In the genomic region with DNA sequence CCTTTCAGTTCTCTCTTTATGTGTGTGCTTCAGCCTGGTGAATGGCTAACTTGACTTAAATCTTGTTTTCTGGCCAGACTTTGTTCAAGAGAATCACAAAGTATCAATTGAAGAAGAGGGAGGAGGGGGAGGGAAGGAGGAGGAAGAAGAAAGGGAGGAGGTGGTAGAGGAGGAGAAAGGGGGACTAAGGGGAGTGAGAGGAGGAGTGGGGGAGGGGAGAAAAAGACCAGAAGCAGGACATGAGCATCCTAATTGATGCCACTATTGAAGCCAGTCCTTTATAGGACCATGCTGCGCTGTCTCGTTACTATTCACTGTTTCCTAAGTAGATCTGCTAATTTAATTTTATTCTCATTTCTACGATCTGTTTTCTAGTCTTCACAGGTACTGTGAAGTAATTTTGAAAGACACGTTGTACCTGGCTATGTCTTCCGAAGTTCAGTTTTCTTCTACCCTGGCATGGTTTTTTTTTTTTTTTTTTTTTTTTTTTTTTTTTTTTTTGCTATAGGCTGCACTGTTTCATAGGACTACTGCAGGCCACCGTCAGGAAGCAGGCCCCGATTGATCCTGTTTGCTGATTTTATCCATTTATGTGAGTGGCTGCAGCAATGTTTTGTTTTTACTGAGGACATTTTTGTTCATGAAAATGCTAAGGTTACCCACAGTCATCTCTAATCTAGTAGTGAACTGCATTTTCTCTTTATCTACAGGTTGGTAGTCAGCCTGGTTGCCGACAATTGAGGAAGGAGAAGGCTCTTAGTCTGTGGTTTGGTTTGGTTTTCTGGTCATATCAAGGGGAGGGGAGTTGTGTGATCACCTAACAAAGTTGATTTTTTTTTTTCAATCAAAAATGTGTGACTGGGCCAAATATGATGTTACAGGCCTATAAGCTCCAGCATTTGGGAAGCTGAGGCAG, we compare ENCODE assay signal across 11 mouse cellular contexts.
DNase-seq lines count a peak whose midpoint lies in the region; ATAC-seq and TF ChIP-seq lines count a peak whose summit lies in the region.
"Had no signal": no experiment of that assay in that cellular context is flagged by ENCODE, and none has a peak within 500 bp of the region (broad histone marks: within the 10 kb centered on the region; RNA-seq: fewer than 3 reads in every experiment).

No protein-coding gene starts in this region.

- no peaks in the 10 kb centered on the region for H3K27me3 ChIP-seq in midbrain, embryonic 11.5 days (ENCODE audit: control insufficient read depth, insufficient read depth, low read length)
- no peaks in the 10 kb centered on the region for H3K27me3 ChIP-seq in midbrain, embryonic 15.5 days (replicated peaks)
- H3K27me3 ChIP-seq in embryonic facial prominence, embryonic 15.5 days: no peaks in the 10 kb centered on the region
- no peaks in the 10 kb centered on the region for H3K27me3 ChIP-seq in intestine, postnatal 0 days (replicated peaks; ENCODE audit: control insufficient read depth, insufficient read depth, low read length)
- no peaks in the 10 kb centered on the region for H3K27me3 ChIP-seq in liver, postnatal 0 days (ENCODE audit: insufficient read depth, low read length)
- H3K27me3 ChIP-seq: liver, embryonic 13.5 days had no signal

- no peaks in the 10 kb centered on the region for H3K36me3 ChIP-seq in midbrain, embryonic 11.5 days (ENCODE audit: control insufficient read depth, insufficient read depth, low read length)
- no peaks in the 10 kb centered on the region for H3K36me3 ChIP-seq in midbrain, embryonic 15.5 days (replicated peaks)
- H3K36me3 ChIP-seq in embryonic facial prominence, embryonic 15.5 days: no peaks in the 10 kb centered on the region
- H3K36me3 ChIP-seq in intestine, postnatal 0 days (ENCODE audit: control insufficient read depth, insufficient read depth): no peaks in the 10 kb centered on the region
- no peaks in the 10 kb centered on the region for H3K36me3 ChIP-seq in liver, postnatal 0 days (replicated peaks; ENCODE audit: insufficient read depth, low read length)
- H3K36me3 ChIP-seq: liver, embryonic 13.5 days had no signal

- H3K4me3 ChIP-seq in midbrain, embryonic 11.5 days (ENCODE audit: low read depth, low read length): no peak overlapping the region
- no peak overlapping the region for H3K4me3 ChIP-seq in midbrain, embryonic 15.5 days
- no peak overlapping the region for H3K4me3 ChIP-seq in embryonic facial prominence, embryonic 15.5 days (replicated peaks)
- no peak overlapping the region for H3K4me3 ChIP-seq in intestine, postnatal 0 days (ENCODE audit: low read depth, low read length)
- H3K4me3 ChIP-seq in liver, postnatal 0 days (ENCODE audit: low read depth, low read length): no peak overlapping the region
- H3K4me3 ChIP-seq: liver, embryonic 13.5 days had no signal

- TF ChIP-seq CTCF in intestine, postnatal 0 days (IDR thresholded peaks at IDR 0.05; ENCODE audit: low read depth): no peak
- TF ChIP-seq CTCF in liver, postnatal 0 days (IDR thresholded peaks at IDR 0.05; ENCODE audit: low read depth): no peak

- H3K27ac ChIP-seq in midbrain, embryonic 11.5 days (ENCODE audit: low read depth, low read length): peak overlapping the region; percentile 25; the same call in 1 of the 2 replicates
- H3K27ac ChIP-seq in midbrain, embryonic 15.5 days: no peak overlapping the region
- H3K27ac ChIP-seq in embryonic facial prominence, embryonic 15.5 days (replicated peaks): peak overlapping the region; percentile 28; the same call in 1 of the 2 replicates
- H3K27ac ChIP-seq in intestine, postnatal 0 days (ENCODE audit: low read depth, low read length): no peak overlapping the region
- no peak overlapping the region for H3K27ac ChIP-seq in liver, postnatal 0 days (ENCODE audit: low read depth)
- H3K27ac ChIP-seq: liver, embryonic 13.5 days had no signal

- no peak overlapping the region for H3K9ac ChIP-seq in midbrain, embryonic 11.5 days (ENCODE audit: low read length)
- H3K9ac ChIP-seq in midbrain, embryonic 15.5 days: no peak overlapping the region
- no peak overlapping the region for H3K9ac ChIP-seq in embryonic facial prominence, embryonic 15.5 days
- no peak overlapping the region for H3K9ac ChIP-seq in intestine, postnatal 0 days (ENCODE audit: low read depth, low read length)
- H3K9ac ChIP-seq in liver, postnatal 0 days (replicated peaks): no peak overlapping the region
- H3K9ac ChIP-seq: liver, embryonic 13.5 days had no signal

- peaks cover 15% of the 10 kb centered on the region for H3K4me1 ChIP-seq in midbrain, embryonic 11.5 days (ENCODE audit: control insufficient read depth, insufficient read depth, low read length)
- H3K4me1 ChIP-seq in midbrain, embryonic 15.5 days: peaks cover 8% of the 10 kb centered on the region
- H3K4me1 ChIP-seq in embryonic facial prominence, embryonic 15.5 days: peaks cover 13% of the 10 kb centered on the region
- no peaks in the 10 kb centered on the region for H3K4me1 ChIP-seq in intestine, postnatal 0 days (replicated peaks; ENCODE audit: control insufficient read depth, insufficient read depth, low read length)
- H3K4me1 ChIP-seq in liver, postnatal 0 days (ENCODE audit: insufficient read depth): no peaks in the 10 kb centered on the region
- H3K4me1 ChIP-seq: liver, embryonic 13.5 days had no signal

- H3K4me2 ChIP-seq in midbrain, embryonic 11.5 days: no peak overlapping the region; the same call in 1 of the 2 replicates
- no peak overlapping the region for H3K4me2 ChIP-seq in midbrain, embryonic 15.5 days
- no peak overlapping the region for H3K4me2 ChIP-seq in embryonic facial prominence, embryonic 15.5 days (replicated peaks)
- H3K4me2 ChIP-seq in intestine, postnatal 0 days (replicated peaks; ENCODE audit: low read depth): no peak overlapping the region
- H3K4me2 ChIP-seq in liver, postnatal 0 days (ENCODE audit: low read depth, low read length): no peak overlapping the region
- H3K4me2 ChIP-seq: heart, embryonic 11.5 days; liver, embryonic 13.5 days had no signal

- peak; percentile 87 for ATAC-seq in midbrain, embryonic 11.5 days (ENCODE audit: low FRiP score)
- ATAC-seq in midbrain, embryonic 15.5 days (replicated peaks): no peak
- no peak for ATAC-seq in embryonic facial prominence, embryonic 15.5 days (ENCODE audit: insufficient number of reproducible peaks, low FRiP score, low TSS enrichment, low read depth)
- peak; percentile 75 for ATAC-seq in megakaryocyte-erythroid progenitor cell, adult 5-6 weeks (replicated peaks; ENCODE audit: low FRiP score, low TSS enrichment, poor library complexity, severe bottlenecking)
- no peak for ATAC-seq in intestine, postnatal 0 days
- no peak for ATAC-seq in liver, postnatal 0 days
- ATAC-seq: intestine, embryonic 16.5 days had no signal

- H3K9me3 ChIP-seq in midbrain, embryonic 11.5 days (ENCODE audit: control insufficient read depth, low read length): no peaks in the 10 kb centered on the region
- H3K9me3 ChIP-seq in midbrain, embryonic 15.5 days: no peaks in the 10 kb centered on the region
- no peaks in the 10 kb centered on the region for H3K9me3 ChIP-seq in embryonic facial prominence, embryonic 15.5 days (replicated peaks)
- no peaks in the 10 kb centered on the region for H3K9me3 ChIP-seq in intestine, postnatal 0 days (ENCODE audit: control insufficient read depth)
- H3K9me3 ChIP-seq in liver, postnatal 0 days (ENCODE audit: low read length): no peaks in the 10 kb centered on the region
- H3K9me3 ChIP-seq: liver, embryonic 13.5 days had no signal

- peak; percentile 91 for DNase-seq in midbrain, embryonic 11.5 days (ENCODE audit: low spot score, missing footprints)
- DNase-seq in ovary, adult 18-20 months (ENCODE audit: low spot score): no peak
- DNase-seq in liver, postnatal 0 days: no peak
- DNase-seq: cerebellum, adult 11-12 months; liver, embryonic 13.5 days had no signal

- no peak for TF ChIP-seq EP300 in liver, postnatal 0 days (IDR thresholded peaks at IDR 0.05; ENCODE audit: low read depth)

- WGBS in midbrain, embryonic 11.5 days: 22% methylated on average over 8 of the region's 8 CpGs
- WGBS in midbrain, embryonic 15.5 days: 15% methylated on average over 8 of the region's 8 CpGs
- WGBS in embryonic facial prominence, embryonic 15.5 days: 69% methylated on average over 8 of the region's 8 CpGs
- WGBS in intestine, postnatal 0 days: 77% methylated on average over 8 of the region's 8 CpGs
- WGBS in liver, postnatal 0 days (ENCODE audit: insufficient replicate concordance): 66% methylated on average over 8 of the region's 8 CpGs

Comparison
In these comparisons a context has a peak if more than half of its experiments do, and no peak if none do; other contexts are left out.
1. ATAC-seq: peak in midbrain, embryonic 11.5 days (single experiment) and megakaryocyte-erythroid progenitor cell, adult 5-6 weeks (single experiment); none in midbrain, embryonic 15.5 days (single experiment), embryonic facial prominence, embryonic 15.5 days (single experiment), intestine, postnatal 0 days (single experiment) and liver, postnatal 0 days (single experiment).
2. H3K27ac ChIP-seq: peak in midbrain, embryonic 11.5 days (single experiment) and embryonic facial prominence, embryonic 15.5 days (single experiment); none in midbrain, embryonic 15.5 days (single experiment), intestine, postnatal 0 days (single experiment) and liver, postnatal 0 days (single experiment).